Mouse (Mus musculus) embryonic fibroblast, embryonic 13.5 days (primary cell): Measurements from ENCODE around the gene Foxr2.

Source experiments
- CTCF ChIP-seq: IDR thresholded peaks from 2 replicates; pipeline ENCODE4 v1.5.1; 2011; ENCODE audit warnings: mild to moderate bottlenecking, control low read depth, low read length, moderate library complexity, borderline replicate concordance; ENCODE audit not compliant: insufficient read depth
- POLR2A ChIP-seq: IDR thresholded peaks from 2 replicates; pipeline ENCODE4 v1.6.1; 2011; ENCODE audit warnings: low read depth, mild to moderate bottlenecking, control low read depth, low read length, moderate library complexity

- TF ChIP-seq POLR2A = no peak
- no peak for TF ChIP-seq CTCF
Measured at GRCm38 (mm10) chrX:153174786-153175185, 56.2 kb downstream of the Foxr2 start.
